Mouse (Mus musculus) inflammation-experienced regulatory T-cells, adult 16 weeks (primary cell): ENCODE results near the gene Olfr1097. TPM values are rescaled to one million over a fixed set of nuclear protein-coding genes. Genes with fewer than 3 reads are reported as not detected.

Source experiments
- polyA plus RNA-seq: library from polyadenylated mRNA; unstranded; fragments of 100-300 nt; shearing (Covaris generic); gene quantifications from one replicate; pipeline ENCODE4 v1.2.1, GENCODE M21; 2017

Gene Olfr1097
- not detected for polyA plus RNA-seq

GRCm38 (mm10) chr2:86892116-86892515, at the start of gene Olfr1097:
Gene Olfr1097 (minus strand): TSS chr2:86892216.

DNA sequence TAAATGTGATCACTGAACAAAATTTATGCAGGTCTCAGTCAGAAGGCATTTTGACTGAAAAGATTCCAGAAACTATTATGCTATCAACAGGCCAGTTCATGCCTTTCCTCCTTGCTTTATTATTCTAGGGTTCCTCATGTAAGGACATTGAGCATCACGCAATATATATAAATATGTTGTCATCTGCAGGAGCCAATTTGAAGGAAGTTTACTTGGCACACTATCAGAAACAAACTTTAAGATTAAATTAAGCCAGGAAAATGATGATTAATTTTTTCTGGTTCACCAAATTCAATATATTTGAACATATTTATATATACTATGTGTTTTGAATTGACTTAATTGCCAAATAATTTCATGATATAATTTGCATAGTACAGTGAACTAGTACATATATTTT, 32.4 kb upstream of the Olfr1097 start, which contains the start of gene Olfr1098:
TSS of gene Olfr1098 (minus strand) at position 101 of the 400 bp plus-strand sequence.

GRCm38 (mm10) chr2:86874702-86875101, 17.3 kb downstream of the Olfr1097 start, which contains the start of gene Gm13723:
Gene Gm13723 (minus strand): TSS chr2:86874802.

DNA sequence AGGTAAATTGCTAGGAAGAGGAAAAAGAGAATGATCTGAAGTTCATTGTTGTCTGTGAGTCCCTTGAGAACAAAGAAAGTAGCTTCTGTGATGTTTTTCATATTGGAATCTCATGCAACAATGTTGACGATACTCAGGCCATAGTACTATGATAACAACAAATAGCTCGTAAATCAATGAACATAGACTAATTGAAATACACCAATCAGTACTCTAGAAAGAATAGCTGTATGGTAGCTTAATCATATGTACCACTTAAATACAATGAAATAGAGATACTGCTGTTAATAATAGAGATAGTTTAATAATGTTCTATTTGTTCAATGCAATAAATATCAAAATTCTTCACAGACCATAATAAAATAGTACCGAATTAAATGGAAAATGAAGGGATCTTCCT, 40.4 kb downstream of the Olfr1097 start, which contains the start of gene Olfr1095:
TSS of gene Olfr1095 (minus strand) at position 101 of the 400 bp plus-strand sequence.

Other genes with a start within 250 kb of the Olfr1097 start
- gene Olfr1085, start 230.2 kb downstream of the Olfr1097 start, polyA plus RNA-seq = not detected
- gene Olfr1086, start 212.1 kb downstream of the Olfr1097 start, polyA plus RNA-seq = not detected
- gene Olfr1087, start 193.8 kb downstream of the Olfr1097 start, polyA plus RNA-seq = not detected
- not detected for gene Olfr1089, start 158.5 kb downstream of the Olfr1097 start, polyA plus RNA-seq
- not detected for gene Olfr1090, start 133.2 kb downstream of the Olfr1097 start, polyA plus RNA-seq
- gene Olfr1093, start 109.7 kb downstream of the Olfr1097 start, polyA plus RNA-seq = not detected
- gene Olfr141, start 82.2 kb downstream of the Olfr1097 start, polyA plus RNA-seq = not detected
- not detected for gene Olfr1094, start 67.6 kb downstream of the Olfr1097 start, polyA plus RNA-seq
- gene Olfr1095, start 40.5 kb downstream of the Olfr1097 start, polyA plus RNA-seq = not detected
- gene Gm13723, start 17.4 kb downstream of the Olfr1097 start, polyA plus RNA-seq = not detected
- gene Olfr1098, start 32.3 kb upstream of the Olfr1097 start, polyA plus RNA-seq = not detected
- not detected for gene Olfr1099, start 68.5 kb upstream of the Olfr1097 start, polyA plus RNA-seq
- not detected for gene Olfr1100, start 87.7 kb upstream of the Olfr1097 start, polyA plus RNA-seq
- gene Olfr1101, start 99.0 kb upstream of the Olfr1097 start, polyA plus RNA-seq = not detected
- not detected for gene Olfr1102, start 106.2 kb upstream of the Olfr1097 start, polyA plus RNA-seq
- gene Olfr1104, start 134.9 kb upstream of the Olfr1097 start, polyA plus RNA-seq = not detected
- gene Olfr1105, start 144.3 kb upstream of the Olfr1097 start, polyA plus RNA-seq = not detected
- not detected for gene Olfr1106, start 160.1 kb upstream of the Olfr1097 start, polyA plus RNA-seq
- gene Olfr1107, start 183.6 kb upstream of the Olfr1097 start, polyA plus RNA-seq = not detected
- gene Olfr1109, start 203.8 kb upstream of the Olfr1097 start, polyA plus RNA-seq = not detected
- not detected for gene Olfr259, start 222.4 kb upstream of the Olfr1097 start, polyA plus RNA-seq
- gene Olfr1110, start 248.1 kb upstream of the Olfr1097 start, polyA plus RNA-seq = not detected